Mouse (Mus musculus) MEL (cell line): ENCODE measurements around the gene Tll2. TPM values are rescaled to one million over a fixed set of nuclear protein-coding genes. Genes with fewer than 3 reads are reported as not detected.
A peak's percentile ranks its signal among the peaks of the same experiment; 100 is the strongest.

Experiments used
- DNase-seq: peaks from one replicate; pipeline ENCODE4 v3.0.0; 2011; ENCODE audit warnings: low read depth, low spot score
- H3K27ac ChIP-seq: 2 replicates; pipeline ENCODE4 v1.5.1; 2012; ENCODE audit warnings: low read depth, mild to moderate bottlenecking, control low read depth, low read length, moderate library complexity; ENCODE audit not compliant: control insufficient read depth
- H3K27me3 ChIP-seq, 2 experiments: fragments of 150-350 bp in 1 of 2; sonication (generic) in 1 of 2; 2 replicates each; pipeline ENCODE4 v1.6.1; 2012; ENCODE audit warnings: low read length in 2 of 2, mild to moderate bottlenecking in 2 of 2, improper control_type of control experiment in 1 of 2, moderate library complexity in 1 of 2; ENCODE audit not compliant: insufficient read depth in 2 of 2, control insufficient read depth in 1 of 2
- H3K36me3 ChIP-seq, 2 experiments: 2 replicates each; pipeline ENCODE4 v1.6.1; 2012 to 2014; ENCODE audit warnings: low read length in 2 of 2, improper control_type of control experiment in 1 of 2, inconsistent platforms in 1 of 2, mild to moderate bottlenecking in 1 of 2; ENCODE audit not compliant: insufficient read depth in 2 of 2, control insufficient read depth in 1 of 2
- H3K4me1 ChIP-seq, 2 experiments: fragments of 150-350 bp in 1 of 2; sonication (generic) in 1 of 2; 2 replicates each; pipeline ENCODE4 v1.6.1; 2012; ENCODE audit warnings: low read length in 2 of 2, improper control_type of control experiment in 1 of 2, mild to moderate bottlenecking in 1 of 2; ENCODE audit not compliant: insufficient read depth in 2 of 2, control insufficient read depth in 1 of 2
- H3K4me3 ChIP-seq, 2 experiments: fragments of 150-350 bp in 1 of 2; sonication (generic) in 1 of 2; 2 replicates each; pipeline ENCODE4 v1.5.1; 2012; ENCODE audit warnings: low read depth in 2 of 2, low read length in 2 of 2, mild to moderate bottlenecking in 2 of 2, moderate library complexity in 2 of 2, control low read depth in 1 of 2, improper control_type of control experiment in 1 of 2; ENCODE audit not compliant: control insufficient read depth in 1 of 2, insufficient read depth in 1 of 2
- H3K79me2 ChIP-seq: 2 replicates; pipeline ENCODE4 v1.6.1; 2012; ENCODE audit warnings: mild to moderate bottlenecking, low read length, moderate library complexity; ENCODE audit not compliant: control insufficient read depth, poor library complexity, insufficient read depth
- H3K9ac ChIP-seq: 2 replicates; pipeline ENCODE4 v1.6.1; 2012; ENCODE audit warnings: low read depth, mild to moderate bottlenecking, control low read depth, low read length, moderate library complexity; ENCODE audit not compliant: control insufficient read depth, poor library complexity, severe bottlenecking
- H3K9me3 ChIP-seq: fragments of 150-350 bp; sonication (generic); replicated peaks from 2 replicates; pipeline ENCODE4 v1.6.1; 2012; ENCODE audit warnings: mild to moderate bottlenecking, low read length, improper control_type of control experiment, moderate library complexity; ENCODE audit not compliant: insufficient read depth
- BHLHE40 ChIP-seq: IDR thresholded peaks from 2 replicates; pipeline ENCODE4 v1.6.1; 2012; ENCODE audit warnings: low read depth, mild to moderate bottlenecking, inconsistent platforms, low read length, improper control_type of control experiment, borderline replicate concordance
- CHD1 ChIP-seq: IDR thresholded peaks from 2 replicates; pipeline ENCODE4 v1.6.1; 2012; ENCODE audit warnings: low read depth, mild to moderate bottlenecking, inconsistent platforms, low read length, improper control_type of control experiment
- CTCF ChIP-seq, 3 experiments: IDR thresholded peaks in 2 of 3; conservative IDR thresholded peaks in 1 of 3; 2 replicates each; pipeline ENCODE4 v1.5.1; 2011 to 2012; ENCODE audit warnings: low read length in 3 of 3, low read depth in 2 of 3, mild to moderate bottlenecking in 2 of 3, improper control_type of control experiment in 1 of 3, inconsistent platforms in 1 of 3, mixed read lengths in 1 of 3, moderate library complexity in 1 of 3; ENCODE audit not compliant: control insufficient read depth in 1 of 3, insufficient read depth in 1 of 3, poor library complexity in 1 of 3, severe bottlenecking in 1 of 3
- E2F4 ChIP-seq: IDR thresholded peaks from 2 replicates; pipeline ENCODE4 v1.6.1; 2011; ENCODE audit warnings: low read depth, low read length, improper control_type of control experiment, borderline replicate concordance
- ELF1 ChIP-seq: IDR thresholded peaks from 2 replicates; pipeline ENCODE4 v1.6.1; 2014; ENCODE audit warnings: low read depth, mild to moderate bottlenecking, inconsistent platforms, low read length, improper control_type of control experiment, moderate library complexity
- GABPA ChIP-seq: IDR thresholded peaks from 2 replicates; pipeline ENCODE4 v1.6.1; 2012; ENCODE audit warnings: low read depth, mild to moderate bottlenecking, inconsistent platforms, low read length, improper control_type of control experiment, moderate library complexity
- GATA1 ChIP-seq: IDR thresholded peaks from 2 replicates; pipeline ENCODE4 v1.6.1; 2011; ENCODE audit warnings: low read depth, low read length, improper control_type of control experiment
- KAT2A ChIP-seq: conservative IDR thresholded peaks from 2 replicates; pipeline ENCODE4 v1.6.1; 2012; ENCODE audit warnings: low read depth, low read length, improper control_type of control experiment, inconsistent platforms
- MEF2A ChIP-seq: IDR thresholded peaks from 2 replicates; pipeline ENCODE4 v1.6.1; 2014; ENCODE audit warnings: low read depth, mild to moderate bottlenecking, inconsistent platforms, low read length, improper control_type of control experiment; ENCODE audit not compliant: poor library complexity, insufficient replicate concordance, severe bottlenecking; ENCODE audit errors: extremely low read depth
- MXI1 ChIP-seq: IDR thresholded peaks from 2 replicates; pipeline ENCODE4 v1.6.1; 2011; ENCODE audit warnings: mild to moderate bottlenecking, low read depth, low read length, improper control_type of control experiment
- MYC ChIP-seq: IDR thresholded peaks from 2 replicates; pipeline ENCODE4 v1.6.1; 2011; ENCODE audit warnings: low read depth, mild to moderate bottlenecking, low read length, improper control_type of control experiment, moderate library complexity
- NRF1 ChIP-seq: IDR thresholded peaks from 2 replicates; pipeline ENCODE4 v1.6.1; 2014; ENCODE audit warnings: low read depth, mild to moderate bottlenecking, inconsistent platforms, low read length, improper control_type of control experiment, moderate library complexity; ENCODE audit not compliant: poor library complexity, insufficient read depth, severe bottlenecking
- POLR2A ChIP-seq, 2 experiments: IDR thresholded peaks; 2 replicates each; pipeline ENCODE4 v1.6.1; 2011 to 2012; ENCODE audit warnings: low read length in 2 of 2, mild to moderate bottlenecking in 2 of 2, control low read depth in 1 of 2, improper control_type of control experiment in 1 of 2, low read depth in 1 of 2, moderate library complexity in 1 of 2; ENCODE audit not compliant: control insufficient read depth in 1 of 2, insufficient read depth in 1 of 2, poor library complexity in 1 of 2
- POLR2AphosphoS2 ChIP-seq: IDR thresholded peaks from 2 replicates; pipeline ENCODE4 v1.6.1; 2011; ENCODE audit warnings: low read length, improper control_type of control experiment
- RAD21 ChIP-seq: IDR thresholded peaks from 2 replicates; pipeline ENCODE4 v1.6.1; 2011; ENCODE audit warnings: mild to moderate bottlenecking, low read depth, low read length, improper control_type of control experiment
- SMC3 ChIP-seq: IDR thresholded peaks from 2 replicates; pipeline ENCODE4 v1.6.1; 2011; ENCODE audit warnings: low read depth, low read length, improper control_type of control experiment
- TAL1 ChIP-seq: IDR thresholded peaks from 2 replicates; pipeline ENCODE4 v1.6.1; 2012; ENCODE audit warnings: mild to moderate bottlenecking, inconsistent platforms, low read length, moderate library complexity, mixed read lengths
- TBP ChIP-seq: IDR thresholded peaks from 2 replicates; pipeline ENCODE4 v1.8.0; 2011; ENCODE audit warnings: low read depth, low read length, improper control_type of control experiment
- TCF12 ChIP-seq: IDR thresholded peaks from 2 replicates; pipeline ENCODE4 v1.6.1; 2014; ENCODE audit warnings: low read depth, mild to moderate bottlenecking, inconsistent platforms, low read length, improper control_type of control experiment, moderate library complexity
- UBTF ChIP-seq: IDR thresholded peaks from 2 replicates; pipeline ENCODE4 v1.6.1; 2012; ENCODE audit warnings: low read depth, mild to moderate bottlenecking, inconsistent platforms, low read length, improper control_type of control experiment, moderate library complexity, borderline replicate concordance; ENCODE audit not compliant: insufficient read depth
- USF1 ChIP-seq: IDR thresholded peaks from 2 replicates; pipeline ENCODE4 v1.6.1; 2014; ENCODE audit warnings: low read depth, mild to moderate bottlenecking, inconsistent platforms, low read length, improper control_type of control experiment, moderate library complexity
- ZC3H11A ChIP-seq: IDR thresholded peaks from 2 replicates; pipeline ENCODE4 v1.6.1; 2012; ENCODE audit warnings: low read depth, mild to moderate bottlenecking, inconsistent platforms, low read length, improper control_type of control experiment
- ZKSCAN1 ChIP-seq: IDR thresholded peaks from 2 replicates; pipeline ENCODE4 v1.6.1; 2012; ENCODE audit warnings: low read depth, mild to moderate bottlenecking, inconsistent platforms, low read length, improper control_type of control experiment, moderate library complexity
- ZMIZ1 ChIP-seq: IDR thresholded peaks from 2 replicates; pipeline ENCODE4 v1.6.1; 2012; ENCODE audit warnings: low read depth, mild to moderate bottlenecking, inconsistent platforms, low read length, improper control_type of control experiment, moderate library complexity
- ZNF384 ChIP-seq: IDR thresholded peaks from 2 replicates; pipeline ENCODE4 v1.6.1; 2012; ENCODE audit warnings: low read depth, mild to moderate bottlenecking, inconsistent platforms, low read length, improper control_type of control experiment
- polyA plus RNA-seq, 2 experiments: library from polyadenylated mRNA; stranded (reverse) in 1 of 2; unstranded in 1 of 2; fragments of >175 nt in 1 of 2; fragments of >200 nt in 1 of 2; gene quantifications; 2 replicates each; pipeline versions ENCODE4 v1.2.1 to v1.2.4; 2012; ENCODE audit warnings: low replicate concordance in 2 of 2, low read depth in 1 of 2; ENCODE audit not compliant: insufficient read length in 2 of 2, insufficient read depth in 1 of 2, missing spikeins in 1 of 2
- total RNA-seq: library from RNA; depleted of rRNA; stranded (reverse); fragments of 300-350 nt; gene quantifications from 2 replicates; pipeline ENCODE4 v1.2.3, GENCODE M21; 2012

The Tll2 gene
- total and polyA plus RNA-seq, 3 experiments, result not detected

DNA sequence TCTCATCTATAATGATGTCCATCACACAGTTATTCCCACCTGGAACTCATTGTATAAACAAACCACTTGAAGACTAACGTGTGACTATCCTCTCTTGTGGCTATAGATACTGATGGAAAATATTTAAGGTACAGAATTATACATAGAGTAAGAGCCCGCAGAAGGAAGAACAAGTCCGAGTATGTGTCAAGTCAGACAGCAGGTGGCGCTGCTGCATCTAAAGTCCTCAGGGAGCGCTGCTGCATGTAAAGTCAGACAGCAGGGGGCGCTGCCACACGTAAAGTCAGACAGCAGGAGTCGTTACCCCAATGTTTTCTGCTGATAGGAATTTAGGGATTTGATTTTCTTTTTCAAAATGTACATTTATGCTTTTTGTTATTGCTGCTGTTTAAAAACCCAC lies 135.1 kb downstream of the Tll2 start (continued):
- no peak for TF ChIP-seq BHLHE40
- TF ChIP-seq NRF1, result no peak
- TF ChIP-seq MYC, result no peak
- TF ChIP-seq POLR2A (IDR thresholded peaks at IDR 0.05; ENCODE audit: control insufficient read depth in 1 of 2, insufficient read depth in 1 of 2, low read depth in 1 of 2, low read length in 2 of 2, poor library complexity in 1 of 2), result no peak

DNA sequence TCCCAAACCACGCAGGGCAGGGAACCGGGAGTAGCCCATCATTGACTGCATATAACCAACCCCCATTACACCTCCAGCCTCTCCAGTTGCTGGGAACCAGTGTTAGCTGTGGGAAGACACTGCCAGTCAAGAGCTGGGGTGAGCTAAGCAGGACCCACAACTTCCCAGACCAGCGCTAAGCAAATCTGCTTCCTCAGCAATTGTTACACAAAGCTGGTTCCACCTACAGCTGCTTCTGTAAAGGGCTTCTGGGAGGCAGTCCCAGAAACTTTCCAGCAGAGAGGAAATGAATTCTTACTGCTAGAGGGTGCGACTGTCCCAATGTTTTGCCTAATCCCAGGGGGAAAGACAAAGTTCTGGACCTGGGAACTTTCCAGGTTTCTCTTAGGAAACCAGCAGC lies 151.9 kb downstream of the Tll2 start:
- H3K27me3 ChIP-seq, result no peaks in the 10 kb centered on the region
- no peak for TF ChIP-seq TAL1
- no peak for TF ChIP-seq SMC3
- TF ChIP-seq GATA1, result no peak
- TF ChIP-seq ZMIZ1, result no peak
- no peak for TF ChIP-seq ZNF384
- TF ChIP-seq NRF1, result no peak
- no peak for TF ChIP-seq KAT2A
- no peak for TF ChIP-seq POLR2AphosphoS2
- TF ChIP-seq ELF1, result no peak
- TF ChIP-seq MXI1, result no peak
- TF ChIP-seq ZKSCAN1, result no peak
- TF ChIP-seq GABPA, result no peak
- no peak for TF ChIP-seq CTCF (IDR thresholded peaks at IDR 0.05 in 2 of 3, conservative IDR thresholded peaks at IDR 0.05 in 1 of 3; ENCODE audit: control insufficient read depth in 1 of 3, insufficient read depth in 1 of 3, low read depth in 2 of 3, low read length in 3 of 3, poor library complexity in 1 of 3, severe bottlenecking in 1 of 3)
- TF ChIP-seq TBP, result no peak
- TF ChIP-seq E2F4, result no peak
- no peak for TF ChIP-seq TCF12
- no peak overlapping the region for H3K9ac ChIP-seq
- H3K9me3 ChIP-seq, result no peaks in the 10 kb centered on the region
- no peaks in the 10 kb centered on the region for H3K36me3 ChIP-seq
- H3K79me2 ChIP-seq, result no peaks in the 10 kb centered on the region
- no peak overlapping the region for H3K27ac ChIP-seq
- no peak for DNase-seq
- H3K4me1 ChIP-seq, result no peaks in the 10 kb centered on the region
- no peak overlapping the region for H3K4me3 ChIP-seq

DNA sequence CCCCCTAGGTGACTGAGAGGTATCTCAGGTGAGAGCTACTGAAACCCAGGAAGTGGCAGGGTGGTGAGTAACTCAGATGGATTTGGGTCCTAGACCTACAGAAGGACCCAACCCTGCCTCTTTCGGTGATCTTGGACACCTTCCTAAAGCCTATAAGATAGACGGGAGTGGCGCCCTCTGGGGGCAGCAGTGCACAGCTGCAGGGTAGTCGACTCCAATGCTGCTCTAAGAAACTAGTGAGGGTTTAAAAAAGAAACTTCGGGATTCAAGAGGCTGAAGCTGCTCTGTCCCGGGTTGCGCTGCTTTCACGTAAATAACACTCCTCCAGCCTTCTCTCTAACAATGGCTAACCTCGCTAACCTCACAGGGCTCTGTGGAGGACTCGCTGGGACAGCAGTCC lies 153.1 kb downstream of the Tll2 start:
- no peak overlapping the region for H3K4me3 ChIP-seq
- H3K27ac ChIP-seq, result no peak overlapping the region
- no peaks in the 10 kb centered on the region for H3K9me3 ChIP-seq
- peak; percentile 37 for DNase-seq
- no peaks in the 10 kb centered on the region for H3K36me3 ChIP-seq
- no peak for TF ChIP-seq UBTF
- TF ChIP-seq ZNF384, result no peak
- TF ChIP-seq ZC3H11A, result 0 out of 2 replicates have a peak, but pooled peaks have one; percentile 7
- TF ChIP-seq ELF1, result no peak
- TF ChIP-seq CTCF (IDR thresholded peaks at IDR 0.05 in 2 of 3, conservative IDR thresholded peaks at IDR 0.05 in 1 of 3; ENCODE audit: control insufficient read depth in 1 of 3, insufficient read depth in 1 of 3, low read depth in 2 of 3, low read length in 3 of 3, poor library complexity in 1 of 3, severe bottlenecking in 1 of 3), result peak; percentile 70 to 84 (median 73)
- peak; percentile 20 for TF ChIP-seq RAD21
- TF ChIP-seq CHD1, result no peak
- no peak for TF ChIP-seq USF1
- no peak for TF ChIP-seq MEF2A
- TF ChIP-seq MYC, result no peak
- TF ChIP-seq POLR2A (IDR thresholded peaks at IDR 0.05; ENCODE audit: control insufficient read depth in 1 of 2, insufficient read depth in 1 of 2, low read depth in 1 of 2, low read length in 2 of 2, poor library complexity in 1 of 2), result no peak
- TF ChIP-seq SMC3, result peak; percentile 71
- no peak for TF ChIP-seq TBP
- no peaks in the 10 kb centered on the region for H3K79me2 ChIP-seq
- no peaks in the 10 kb centered on the region for H3K4me1 ChIP-seq
- H3K27me3 ChIP-seq, result no peaks in the 10 kb centered on the region; a peak in 1 of 4 replicates
- H3K9ac ChIP-seq, result no peak overlapping the region
